Mouse (Mus musculus) lung, postnatal 0 days (tissue): ENCODE data around the gene Hils1.

Experiments used
- CTCF ChIP-seq: IDR thresholded peaks from 2 replicates; pipeline ENCODE4 v1.5.1; 2016; ENCODE audit warnings: antibody characterized with exemption, mild to moderate bottlenecking
- EP300 ChIP-seq: IDR thresholded peaks from 2 replicates; pipeline ENCODE4 v1.6.1; 2016; ENCODE audit warnings: antibody characterized with exemption, mild to moderate bottlenecking, control low read depth

- TF ChIP-seq CTCF (no peak), EP300 (no peak)
Observed at GRCm38 (mm10) chr11:94992480-94992753, 25.0 kb downstream of the Hils1 start.
